Comparison of ENCODE assay signal across 16 mouse cellular contexts in genomic region chr5:54588332-54589020, GRCm38 (mm10).
DNase-seq lines count a peak whose midpoint lies in the region; ATAC-seq and TF ChIP-seq lines count a peak whose summit lies in the region.
"Had no signal": no experiment of that assay in that cellular context is flagged by ENCODE, and none has a peak within 500 bp of the region (broad histone marks: within the 10 kb centered on the region; RNA-seq: fewer than 3 reads in every experiment).

No protein-coding gene starts in this region.

- no peak for ATAC-seq in hindbrain, postnatal 0 days
- no peak for ATAC-seq in hindbrain, embryonic 12.5 days (ENCODE audit: low FRiP score)
- no peak for ATAC-seq in liver, postnatal 0 days
- ATAC-seq in liver, embryonic 12.5 days = no peak
- ATAC-seq in hindbrain, embryonic 16.5 days = no peak
- ATAC-seq: inflammation-experienced regulatory T-cells, adult 6 months; midbrain, embryonic 15.5 days had no signal

- no peak overlapping the region for H3K4me3 ChIP-seq in hindbrain, postnatal 0 days (ENCODE audit: low read length)
- H3K4me3 ChIP-seq in hindbrain, embryonic 12.5 days = no peak overlapping the region
- H3K4me3 ChIP-seq in liver, postnatal 0 days (ENCODE audit: low read depth, low read length) = no peak overlapping the region
- no peak overlapping the region for H3K4me3 ChIP-seq in liver, embryonic 12.5 days
- no peak overlapping the region for H3K4me3 ChIP-seq in hindbrain, embryonic 16.5 days (ENCODE audit: low read length)
- H3K4me3 ChIP-seq: embryonic facial prominence, embryonic 12.5 days; heart, embryonic 12.5 days; kidney, embryonic 15.5 days; limb, embryonic 13.5 days; midbrain, embryonic 15.5 days had no signal

- no peak for TF ChIP-seq EP300 in liver, postnatal 0 days (IDR thresholded peaks at IDR 0.05; ENCODE audit: low read depth)

- H3K9ac ChIP-seq in hindbrain, postnatal 0 days (replicated peaks; ENCODE audit: low read length) = no peak overlapping the region
- no peak overlapping the region for H3K9ac ChIP-seq in hindbrain, embryonic 12.5 days
- no peak overlapping the region for H3K9ac ChIP-seq in liver, postnatal 0 days (replicated peaks)
- H3K9ac ChIP-seq in liver, embryonic 12.5 days = no peak overlapping the region
- H3K9ac ChIP-seq in hindbrain, embryonic 16.5 days (ENCODE audit: low read depth, low read length) = no peak overlapping the region
- H3K9ac ChIP-seq: embryonic facial prominence, embryonic 12.5 days; heart, embryonic 12.5 days; kidney, embryonic 15.5 days; limb, embryonic 13.5 days; midbrain, embryonic 15.5 days had no signal

- no peaks in the 10 kb centered on the region for H3K4me1 ChIP-seq in hindbrain, postnatal 0 days (ENCODE audit: insufficient read depth, low read length)
- no peaks in the 10 kb centered on the region for H3K4me1 ChIP-seq in hindbrain, embryonic 12.5 days
- no peaks in the 10 kb centered on the region for H3K4me1 ChIP-seq in liver, postnatal 0 days (ENCODE audit: insufficient read depth)
- no peaks in the 10 kb centered on the region for H3K4me1 ChIP-seq in liver, embryonic 12.5 days
- no peaks in the 10 kb centered on the region for H3K4me1 ChIP-seq in hindbrain, embryonic 16.5 days (ENCODE audit: control insufficient read depth, insufficient read depth, low read depth, low read length)
- H3K4me1 ChIP-seq: embryonic facial prominence, embryonic 12.5 days; heart, embryonic 12.5 days; kidney, embryonic 15.5 days; limb, embryonic 13.5 days; midbrain, embryonic 15.5 days had no signal

- H3K4me2 ChIP-seq in hindbrain, postnatal 0 days (ENCODE audit: low read depth, low read length) = no peak overlapping the region
- H3K4me2 ChIP-seq in hindbrain, embryonic 12.5 days (replicated peaks) = no peak overlapping the region
- H3K4me2 ChIP-seq in liver, postnatal 0 days (ENCODE audit: low read depth, low read length) = no peak overlapping the region
- no peak overlapping the region for H3K4me2 ChIP-seq in liver, embryonic 12.5 days
- H3K4me2 ChIP-seq in hindbrain, embryonic 16.5 days (ENCODE audit: low read length) = no peak overlapping the region
- H3K4me2 ChIP-seq: embryonic facial prominence, embryonic 12.5 days; heart, embryonic 12.5 days; kidney, embryonic 15.5 days; limb, embryonic 13.5 days; midbrain, embryonic 15.5 days had no signal

- DNase-seq in embryo, embryonic 10 days (ENCODE audit: low spot score) = peak; percentile 9
- no peak for DNase-seq in embryo, embryonic 9.5 days (ENCODE audit: extremely low spot score)
- DNase-seq in hindbrain, postnatal 0 days (ENCODE audit: low spot score) = no peak
- DNase-seq in liver, postnatal 0 days = no peak
- peak; percentile 11 for DNase-seq in ZHBTc4 (ENCODE audit: low read depth, low spot score)
- DNase-seq: cerebellum, adult 9-11 months; gastrocnemius, postnatal 25 days had no signal

- no peaks in the 10 kb centered on the region for H3K36me3 ChIP-seq in hindbrain, postnatal 0 days (ENCODE audit: insufficient read depth, low read length)
- H3K36me3 ChIP-seq in hindbrain, embryonic 12.5 days = no peaks in the 10 kb centered on the region
- H3K36me3 ChIP-seq in liver, postnatal 0 days (replicated peaks; ENCODE audit: insufficient read depth, low read length) = no peaks in the 10 kb centered on the region
- H3K36me3 ChIP-seq in liver, embryonic 12.5 days = no peaks in the 10 kb centered on the region
- no peaks in the 10 kb centered on the region for H3K36me3 ChIP-seq in hindbrain, embryonic 16.5 days (ENCODE audit: control insufficient read depth, insufficient read depth, low read length)
- H3K36me3 ChIP-seq: embryonic facial prominence, embryonic 12.5 days; heart, embryonic 12.5 days; kidney, embryonic 15.5 days; limb, embryonic 13.5 days; midbrain, embryonic 15.5 days had no signal

- H3K27me3 ChIP-seq in hindbrain, postnatal 0 days (ENCODE audit: insufficient read depth, low read length) = no peaks in the 10 kb centered on the region
- no peaks in the 10 kb centered on the region for H3K27me3 ChIP-seq in hindbrain, embryonic 12.5 days
- no peaks in the 10 kb centered on the region for H3K27me3 ChIP-seq in liver, postnatal 0 days (ENCODE audit: insufficient read depth, low read length)
- no peaks in the 10 kb centered on the region for H3K27me3 ChIP-seq in liver, embryonic 12.5 days (replicated peaks)
- no peaks in the 10 kb centered on the region for H3K27me3 ChIP-seq in hindbrain, embryonic 16.5 days (replicated peaks; ENCODE audit: control insufficient read depth, insufficient read depth, low read length)
- H3K27me3 ChIP-seq: embryonic facial prominence, embryonic 12.5 days; heart, embryonic 12.5 days; kidney, embryonic 15.5 days; limb, embryonic 13.5 days; midbrain, embryonic 15.5 days had no signal

- 76% methylated on average over 2 of the region's 2 CpGs for WGBS in hindbrain, postnatal 0 days
- 74% methylated on average over 2 of the region's 2 CpGs for WGBS in hindbrain, embryonic 12.5 days
- 57% methylated on average over 2 of the region's 2 CpGs for WGBS in liver, postnatal 0 days (ENCODE audit: insufficient replicate concordance)
- 42% methylated on average over 2 of the region's 2 CpGs for WGBS in liver, embryonic 12.5 days (ENCODE audit: insufficient replicate concordance)
- 76% methylated on average over 2 of the region's 2 CpGs for WGBS in hindbrain, embryonic 16.5 days

- H3K9me3 ChIP-seq in hindbrain, postnatal 0 days (ENCODE audit: low read length) = no peaks in the 10 kb centered on the region
- H3K9me3 ChIP-seq in hindbrain, embryonic 12.5 days (replicated peaks) = no peaks in the 10 kb centered on the region
- H3K9me3 ChIP-seq in liver, postnatal 0 days (ENCODE audit: low read length) = no peaks in the 10 kb centered on the region
- H3K9me3 ChIP-seq in liver, embryonic 12.5 days (replicated peaks) = no peaks in the 10 kb centered on the region
- no peaks in the 10 kb centered on the region for H3K9me3 ChIP-seq in hindbrain, embryonic 16.5 days (ENCODE audit: control insufficient read depth, low read length)
- H3K9me3 ChIP-seq: embryonic facial prominence, embryonic 12.5 days; heart, embryonic 12.5 days; kidney, embryonic 15.5 days; limb, embryonic 13.5 days; midbrain, embryonic 15.5 days had no signal

- no peak overlapping the region for H3K27ac ChIP-seq in hindbrain, postnatal 0 days
- H3K27ac ChIP-seq in hindbrain, embryonic 12.5 days = no peak overlapping the region
- H3K27ac ChIP-seq in liver, postnatal 0 days (ENCODE audit: low read depth) = no peak overlapping the region
- no peak overlapping the region for H3K27ac ChIP-seq in liver, embryonic 12.5 days
- no peak overlapping the region for H3K27ac ChIP-seq in hindbrain, embryonic 16.5 days (ENCODE audit: low read depth, low read length)
- H3K27ac ChIP-seq: embryonic facial prominence, embryonic 12.5 days; kidney, embryonic 15.5 days; limb, embryonic 13.5 days; midbrain, embryonic 15.5 days had no signal

- TF ChIP-seq CTCF in hindbrain, postnatal 0 days (IDR thresholded peaks at IDR 0.05; ENCODE audit: low read depth) = peak; percentile 45
- TF ChIP-seq CTCF in liver, postnatal 0 days (IDR thresholded peaks at IDR 0.05; ENCODE audit: low read depth) = peak; percentile 58

Comparison
In these comparisons a context has a peak if more than half of its experiments do, and no peak if none do; other contexts are left out.
1. DNase-seq: peak in embryo, embryonic 10 days (single experiment) and ZHBTc4 (single experiment); none in embryo, embryonic 9.5 days (single experiment), hindbrain, postnatal 0 days (single experiment) and liver, postnatal 0 days (single experiment).